Mouse (Mus musculus) kidney, postnatal 36 days (tissue): ENCODE measurements at regions not wholly inside any gene's neighbourhood (a gene's known extent, or its start where the extent isn't known, plus 50 kb on each side); places are given as distances from the start of the nearest gene placed in this dataset.
"Not testable (repeated sequence)": the region's sequence is repeated elsewhere in the genome, so short reads cannot be mapped to it uniquely, and the experiment has no call there.

Experiments
- DNase-seq, 2 experiments: peaks; one replicate each; pipeline ENCODE4 v3.0.0; 2021 to 2022; ENCODE audit warnings: mixed read lengths in 2 of 2

- no peak for DNase-seq
Observed at GRCm38 (mm10) chr13:69129056-69129620, 129.8 kb upstream of the Adcy2 start.

DNA sequence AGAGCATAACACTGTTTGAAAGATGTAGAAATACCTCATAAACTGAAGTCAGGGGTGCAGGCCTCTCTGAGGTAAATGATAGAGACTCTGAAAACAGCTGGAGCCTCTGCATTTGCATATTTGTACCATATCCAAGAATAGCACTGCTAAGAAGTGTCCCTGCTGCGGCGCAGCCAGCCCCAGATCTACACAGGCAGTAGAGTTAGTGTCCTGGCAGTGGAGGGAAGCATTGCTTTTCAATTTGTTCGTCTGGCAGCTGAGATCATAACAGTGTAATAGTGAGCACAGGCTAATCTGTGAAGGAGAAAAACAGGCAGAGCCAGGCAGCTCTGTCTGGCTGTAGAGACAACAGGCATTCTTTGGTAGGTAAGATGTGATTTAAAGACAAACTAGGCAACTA, 128.2 kb upstream of the Adcy2 start:
- DNase-seq = no peak

DNA sequence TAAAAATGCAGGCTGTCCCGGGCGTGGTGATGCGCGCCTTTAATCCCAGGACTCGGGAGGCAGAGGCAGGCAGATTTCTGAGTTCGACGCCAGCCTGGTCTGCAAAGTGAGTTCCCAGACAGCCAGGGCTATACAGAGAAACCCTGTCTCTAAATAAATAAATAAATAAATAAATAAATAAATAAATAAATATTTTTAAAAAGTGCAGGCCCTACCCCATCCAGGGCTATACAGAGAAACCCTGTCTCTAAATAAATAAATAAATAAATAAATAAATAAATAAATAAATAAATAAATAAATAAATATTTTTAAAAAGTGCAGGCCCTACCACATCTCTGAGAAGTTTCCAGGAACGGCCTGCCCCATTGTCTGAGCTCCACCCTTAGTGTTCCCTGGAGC, 119.4 kb upstream of the Adcy2 start:
- DNase-seq = not testable (repeated sequence)

- no peak for DNase-seq
Observed at GRCm38 (mm10) chr13:69109168-69109567, 109.8 kb upstream of the Adcy2 start.

- peak; percentile 66 to 85 for DNase-seq
Observed at GRCm38 (mm10) chr13:69086613-69087012, 87.3 kb upstream of the Adcy2 start.

DNA sequence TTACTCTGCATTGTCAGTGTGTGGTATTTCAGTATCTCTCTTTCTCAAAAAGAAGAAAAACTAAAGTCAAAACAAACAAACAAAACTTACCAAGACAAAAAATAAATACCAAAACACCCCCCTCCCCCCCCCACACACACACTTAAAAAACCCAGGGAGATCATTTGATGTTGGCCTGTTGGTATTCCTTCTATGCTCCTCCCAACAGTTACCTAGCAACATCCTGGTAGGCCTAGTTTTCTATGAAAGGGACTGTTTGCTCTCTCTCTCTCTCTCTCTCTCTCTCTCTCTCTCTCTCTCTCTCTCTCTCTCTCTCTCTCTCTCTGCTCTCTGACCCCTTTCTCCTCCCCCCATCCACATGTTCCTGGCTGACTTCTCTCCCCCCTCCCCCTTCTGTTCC, 71.0 kb upstream of the Adcy2 start:
- no peak for DNase-seq

DNA sequence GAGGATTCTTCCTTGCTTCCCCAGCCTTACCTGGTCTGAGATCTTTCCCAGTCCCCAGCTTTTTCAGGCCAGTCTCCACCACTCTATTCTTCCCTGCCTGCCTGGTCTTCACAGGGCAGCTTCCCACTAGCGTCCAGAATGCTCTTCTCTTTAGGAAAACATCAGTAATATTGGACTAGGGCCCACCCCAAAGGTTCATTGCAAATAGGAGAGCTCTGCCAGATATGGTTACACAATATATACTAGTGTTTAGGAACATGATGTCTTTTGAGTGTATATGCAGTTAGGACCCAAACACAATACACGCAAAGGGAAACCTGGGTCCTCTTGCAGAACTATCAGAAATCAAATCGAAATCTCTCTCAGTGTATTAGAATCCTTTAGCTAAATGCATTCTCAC, 70.5 kb upstream of the Adcy2 start:
- DNase-seq = no peak

DNA sequence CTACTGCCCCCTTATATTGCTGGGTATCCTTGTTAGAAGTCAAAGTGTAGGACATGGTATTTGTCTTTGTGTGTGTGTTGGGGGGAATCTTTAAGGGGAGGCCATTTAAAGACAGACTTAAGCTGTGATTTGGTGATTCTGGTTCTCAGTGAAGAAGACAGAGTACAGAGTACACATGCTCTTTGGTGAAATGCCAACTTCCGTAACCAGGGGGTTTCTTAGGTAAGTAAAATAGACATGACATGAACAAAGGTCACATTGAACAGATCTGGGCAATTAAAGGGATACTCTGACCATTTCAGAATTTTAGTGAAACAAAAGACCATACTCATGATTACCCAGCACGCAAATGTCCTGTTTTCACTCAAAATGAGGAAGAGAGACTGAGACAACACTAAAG, 67.3 kb upstream of the Adcy2 start:
- DNase-seq = peak; percentile 51 to 71

GRCm38 (mm10) chr13:69065285-69065684, 65.9 kb upstream of the Adcy2 start:
- DNase-seq = peak; percentile 10 to 41

GRCm38 (mm10) chr13:69062692-69063233, 63.4 kb upstream of the Adcy2 start:
- DNase-seq = no peak

GRCm38 (mm10) chr13:69061436-69061835, 62.1 kb upstream of the Adcy2 start:
- no peak for DNase-seq
